Mouse (Mus musculus): ENCODE measurements around the gene Methig1.
"Not testable (repeated sequence)": the region's sequence is repeated elsewhere in the genome, so short reads cannot be mapped to it uniquely, and the experiment has no call there.

DNA sequence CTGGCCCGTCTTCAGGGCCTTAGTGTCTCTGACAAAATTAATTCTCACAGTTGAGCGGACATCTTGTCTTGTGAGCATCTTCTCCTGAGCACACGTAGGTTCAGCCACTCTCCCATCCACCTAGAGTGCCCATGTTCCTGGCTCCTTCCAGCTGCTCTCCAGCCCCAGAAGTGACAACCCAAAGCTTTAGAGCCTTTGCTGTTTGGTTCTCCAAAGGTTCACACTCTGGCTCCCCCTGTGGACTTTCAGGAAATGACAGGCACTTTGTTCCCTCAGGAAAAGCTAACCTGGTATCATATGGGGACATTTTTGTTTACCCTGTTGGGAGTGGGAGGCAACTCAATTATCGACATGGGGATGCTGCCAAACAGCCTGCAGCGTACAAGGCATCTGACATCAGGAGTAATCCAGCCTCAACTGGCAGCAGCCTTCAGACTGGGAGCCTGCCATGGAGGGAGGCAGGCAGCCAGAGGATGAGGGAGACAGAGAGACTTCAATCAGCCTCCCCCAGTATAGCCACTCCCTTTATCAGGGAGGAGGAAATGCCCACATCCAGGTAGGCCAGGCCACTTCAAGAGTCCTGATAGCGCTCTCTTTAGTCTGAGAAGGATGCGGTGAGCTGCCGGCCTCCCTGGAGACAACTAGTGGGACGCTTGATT is 25.0 kb downstream of the Methig1 start:
- TF ChIP-seq CTCF (IDR thresholded peaks at IDR 0.05): peak; percentile 34
- not testable (repeated sequence) for TF ChIP-seq EP300 (IDR thresholded peaks at IDR 0.05)
